Mouse (Mus musculus): ENCODE measurements around the gene Fbxw7.

The Fbxw7 gene

DNA sequence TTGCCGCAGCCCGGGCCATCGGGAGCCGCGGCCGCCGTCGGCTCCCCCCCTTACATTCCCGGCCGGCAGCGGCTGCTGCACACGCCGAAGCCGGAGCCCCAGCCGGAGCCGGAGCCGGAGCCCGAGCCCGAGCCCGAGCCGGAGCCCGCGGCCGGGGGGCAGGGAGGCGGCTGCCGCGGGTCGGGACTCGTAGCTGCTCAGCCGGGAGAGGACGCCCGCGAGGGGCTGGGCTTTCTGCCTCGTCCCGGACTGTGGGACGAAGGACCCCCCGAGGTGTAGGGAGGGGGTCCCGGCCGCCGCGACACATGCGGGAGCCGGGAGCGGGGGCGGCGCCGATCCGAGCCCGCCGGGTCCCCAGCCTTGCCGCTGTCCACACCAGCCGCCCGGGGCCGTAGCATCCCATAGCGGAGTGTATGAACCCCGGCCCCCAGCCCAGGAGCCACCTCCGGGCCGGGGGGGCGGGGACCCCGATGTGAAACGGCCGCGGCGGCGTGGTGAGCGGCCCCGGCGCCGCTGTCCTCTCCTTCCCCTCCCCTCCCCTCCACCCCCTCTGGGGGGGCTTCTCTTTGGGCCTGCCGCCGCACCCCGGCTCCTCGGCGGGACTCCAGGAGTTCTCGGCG lies at the start of gene Fbxw7:
Fbxw7 (plus strand) TSS at position 507 of the 620 bp plus-strand sequence.
- in situ Hi-C loops (cut with MboI; ENCODE audit: low sequenced_read_pairs): no loop called here

DNA sequence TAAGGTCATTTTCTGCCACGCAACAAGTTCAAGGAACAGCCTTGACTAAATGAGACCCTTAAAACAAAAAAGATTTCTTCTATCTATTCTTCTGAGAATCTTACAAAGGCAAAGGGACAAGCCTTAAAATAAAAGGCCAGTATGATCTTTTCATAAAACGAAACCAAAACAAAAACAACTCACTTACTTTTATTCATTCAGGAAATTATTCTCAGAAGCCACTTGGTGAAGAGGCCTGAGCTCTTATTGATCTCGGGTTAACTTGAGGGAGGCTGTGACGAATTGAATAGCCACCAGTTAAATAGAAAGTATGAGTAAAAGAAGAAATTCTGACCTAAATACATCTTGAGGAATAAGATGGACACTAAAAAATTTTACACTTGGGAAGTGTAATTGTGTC lies 46.1 kb upstream of the Fbxw7 start:
- in situ Hi-C loops (cut with MboI; ENCODE audit: low sequenced_read_pairs): no loop called here

DNA sequence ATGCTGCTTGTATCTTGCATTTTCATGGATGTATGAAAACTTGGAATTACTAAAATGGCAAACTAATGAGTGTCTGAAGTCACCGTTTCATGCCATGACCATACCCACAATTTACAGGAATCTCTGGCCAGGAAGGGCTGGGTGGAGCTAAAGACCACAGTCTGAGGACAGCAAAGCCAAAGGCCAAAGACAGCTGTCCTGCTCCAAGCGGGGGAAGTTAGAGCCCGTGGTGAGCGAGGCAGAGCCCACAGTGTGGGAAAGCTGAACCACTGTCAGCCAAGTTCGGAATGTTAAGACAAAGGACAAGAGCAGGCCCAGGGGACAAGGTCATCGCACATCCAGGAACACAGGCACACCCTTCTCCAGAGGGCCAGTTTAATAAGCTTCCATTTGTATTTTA lies 45.7 kb upstream of the Fbxw7 start:
- in situ Hi-C loops (cut with MboI; ENCODE audit: low sequenced_read_pairs): no loop called here

DNA sequence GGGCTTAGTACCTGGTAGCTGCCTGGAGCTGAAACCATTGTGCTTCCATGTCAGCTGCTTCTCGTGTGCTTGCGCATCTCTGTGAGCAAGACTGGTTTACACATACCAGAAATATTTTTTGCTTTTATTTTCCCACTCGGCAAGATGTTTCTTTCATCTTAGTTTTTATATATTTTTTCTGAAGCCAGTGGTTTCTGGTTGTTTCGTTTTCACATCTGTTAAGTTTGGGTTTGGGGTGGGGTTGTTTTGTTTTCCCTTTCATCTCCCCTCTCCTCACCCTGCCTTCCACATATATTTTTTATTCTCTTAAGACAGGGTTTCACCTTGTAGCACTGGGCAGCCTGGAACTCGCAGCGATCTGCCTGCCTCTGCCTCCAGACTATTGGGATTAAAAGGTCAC lies 44.5 kb upstream of the Fbxw7 start:
- in situ Hi-C loops (cut with MboI; ENCODE audit: low sequenced_read_pairs): no loop called here

DNA sequence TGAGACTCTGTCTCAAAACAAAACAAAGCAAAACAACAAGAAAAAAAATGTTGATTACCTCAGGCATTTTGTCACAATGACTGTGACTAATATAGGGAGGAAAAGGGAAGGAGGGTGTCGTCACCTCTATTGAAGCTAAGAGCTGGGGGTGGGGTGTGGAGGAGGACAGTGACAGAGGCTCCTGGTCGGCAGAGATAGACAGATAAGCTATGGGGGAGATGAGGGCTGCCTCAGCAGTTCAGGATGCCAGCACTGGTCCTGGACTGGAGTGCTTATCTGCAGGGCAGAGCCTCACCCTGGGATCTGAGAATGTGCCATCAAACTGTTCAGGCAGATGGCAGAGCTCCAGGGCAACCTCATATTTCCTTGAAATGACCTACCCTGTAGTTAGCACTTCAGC lies 43.1 kb upstream of the Fbxw7 start:
- in situ Hi-C loops (cut with MboI; ENCODE audit: low sequenced_read_pairs): no loop called here

DNA sequence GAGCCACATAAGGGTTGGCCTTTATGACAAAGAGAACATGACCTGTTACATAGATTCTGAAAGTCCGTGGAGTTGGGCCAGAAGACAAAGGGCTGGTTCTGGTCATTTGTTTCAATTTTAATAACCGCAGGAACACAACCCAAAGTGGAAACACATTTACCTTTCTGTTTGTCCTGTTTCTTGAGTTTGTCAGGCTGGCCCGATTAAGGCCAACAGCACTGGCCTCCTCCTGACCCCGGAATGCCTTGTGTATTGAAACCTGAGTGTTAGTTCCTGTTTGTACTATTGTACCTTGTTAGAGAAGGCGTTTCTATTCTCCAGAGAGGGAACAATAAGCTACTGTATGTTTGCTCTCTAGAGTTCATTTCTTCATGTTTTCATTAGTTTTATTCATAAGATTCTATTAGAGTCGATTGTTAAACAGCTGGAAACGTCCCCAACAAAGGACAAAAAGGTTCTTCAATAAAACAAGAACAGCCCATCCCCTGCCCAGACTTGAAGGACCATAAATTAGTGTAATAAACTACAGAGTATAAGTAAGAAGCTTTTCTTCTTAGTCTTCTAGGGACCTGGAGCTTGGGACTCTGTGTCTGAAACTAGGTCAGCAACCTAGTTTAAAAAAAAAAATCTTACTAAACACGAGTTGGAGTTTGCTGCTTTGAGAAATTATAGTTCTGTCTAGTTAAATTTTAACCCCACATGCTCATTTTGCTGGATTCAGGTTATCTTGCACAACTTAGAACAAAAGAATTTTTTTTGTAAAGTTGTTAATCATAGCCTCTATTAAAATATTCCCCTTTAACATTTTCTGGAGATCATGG lies 40.6 kb upstream of the Fbxw7 start:
- in situ Hi-C loops (cut with MboI; ENCODE audit: low sequenced_read_pairs): no loop called here

DNA sequence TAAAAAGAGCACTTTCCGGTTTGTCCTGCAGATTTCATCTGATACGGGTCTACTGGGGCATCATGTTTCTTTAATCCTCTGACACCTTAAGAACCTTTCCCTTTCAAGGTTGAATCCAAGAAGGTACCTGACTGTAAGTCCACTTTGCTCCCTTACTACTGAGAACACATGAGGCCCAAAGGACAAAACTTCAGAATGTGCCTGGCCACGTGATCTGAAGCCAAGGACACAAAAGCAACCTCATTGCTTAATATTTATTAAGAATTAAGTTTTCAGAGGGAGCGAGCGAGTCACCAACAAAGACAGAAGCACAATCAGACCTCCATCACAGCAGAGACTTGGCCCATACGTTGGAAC lies 40.0 kb upstream of the Fbxw7 start:
- in situ Hi-C loops (cut with MboI; ENCODE audit: low sequenced_read_pairs): no loop called here

DNA sequence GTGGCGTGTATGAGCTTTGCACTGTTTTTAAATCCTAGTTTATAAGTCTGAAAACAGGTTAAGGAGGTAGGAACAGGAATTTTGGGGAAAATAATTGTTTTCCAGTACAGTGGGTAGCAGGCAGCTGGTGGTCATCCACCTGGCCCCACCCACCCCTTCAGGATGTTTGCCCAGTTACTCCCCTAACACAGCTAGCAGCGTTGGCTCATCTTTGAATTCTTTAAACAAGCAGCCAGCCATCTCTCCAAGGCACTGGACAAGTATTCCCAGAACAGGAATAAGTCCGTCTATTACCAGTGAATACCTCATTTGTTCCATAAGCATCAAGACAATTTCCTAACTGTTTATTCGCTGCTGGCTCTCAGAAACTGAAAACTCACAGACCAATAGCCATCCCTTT lies 39.5 kb upstream of the Fbxw7 start:
- in situ Hi-C loops (cut with MboI; ENCODE audit: low sequenced_read_pairs): no loop called here

DNA sequence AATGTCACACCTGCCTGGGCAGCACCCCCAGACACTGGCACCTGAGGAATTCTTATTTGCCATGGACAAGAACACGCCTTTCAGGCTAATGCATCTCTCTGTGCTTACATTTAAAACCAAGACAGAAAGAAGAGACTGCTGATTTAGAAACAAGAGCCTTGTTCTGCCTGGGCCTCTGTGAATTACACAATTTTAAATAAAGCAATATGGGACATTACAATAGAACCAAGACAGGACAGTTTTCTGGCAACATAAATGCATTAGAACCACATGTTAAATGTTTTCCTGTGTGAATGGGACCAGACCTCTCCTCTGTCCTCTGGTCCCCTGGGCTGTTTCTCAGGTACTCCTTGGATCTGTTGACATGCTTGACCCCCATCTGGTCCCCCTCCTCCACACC lies 39.0 kb upstream of the Fbxw7 start:
- in situ Hi-C loops (cut with MboI; ENCODE audit: low sequenced_read_pairs): no loop called here

DNA sequence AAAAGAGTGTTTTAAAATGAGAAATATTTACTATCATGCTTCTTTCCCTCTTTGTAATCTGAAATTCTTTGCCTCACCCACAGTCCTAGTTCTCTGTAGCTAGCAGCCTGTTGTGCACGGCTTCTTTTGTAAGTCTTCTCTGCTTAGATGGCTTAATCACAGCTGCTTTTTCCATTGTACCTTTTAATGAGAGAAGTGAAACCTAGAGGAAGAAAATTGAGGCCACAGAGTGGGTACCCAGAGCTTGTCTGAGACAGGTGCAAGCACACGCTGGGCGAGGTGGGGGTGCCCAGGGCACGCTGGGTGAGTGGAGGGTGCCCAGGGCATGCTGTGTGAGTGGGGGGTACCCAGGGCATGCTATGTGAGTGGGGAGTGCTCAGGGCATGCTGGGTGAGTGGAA lies 27.2 kb upstream of the Fbxw7 start:
- in situ Hi-C loops (cut with MboI; ENCODE audit: low sequenced_read_pairs): no loop called here

DNA sequence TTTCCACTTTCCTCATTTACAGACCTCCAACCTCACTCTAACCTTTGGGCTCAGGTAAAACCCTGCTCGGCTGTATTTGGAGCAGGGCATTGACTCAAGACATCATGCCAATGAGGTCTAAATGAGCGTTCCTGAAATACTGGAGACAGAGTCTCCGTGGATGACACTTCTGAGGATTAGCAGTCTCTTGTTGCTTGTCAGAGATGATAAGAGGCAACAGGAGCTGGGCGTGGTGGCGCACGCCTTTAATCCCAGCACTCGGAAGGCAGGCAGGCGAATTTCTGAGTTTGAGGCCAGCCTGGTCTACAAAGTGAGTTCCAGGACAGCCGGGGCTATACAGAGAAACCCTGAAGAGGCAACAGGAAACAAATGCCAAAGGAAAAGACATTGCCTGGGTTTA lies 11.0 kb upstream of the Fbxw7 start:
- in situ Hi-C loops (cut with MboI; ENCODE audit: low sequenced_read_pairs): no loop called here

DNA sequence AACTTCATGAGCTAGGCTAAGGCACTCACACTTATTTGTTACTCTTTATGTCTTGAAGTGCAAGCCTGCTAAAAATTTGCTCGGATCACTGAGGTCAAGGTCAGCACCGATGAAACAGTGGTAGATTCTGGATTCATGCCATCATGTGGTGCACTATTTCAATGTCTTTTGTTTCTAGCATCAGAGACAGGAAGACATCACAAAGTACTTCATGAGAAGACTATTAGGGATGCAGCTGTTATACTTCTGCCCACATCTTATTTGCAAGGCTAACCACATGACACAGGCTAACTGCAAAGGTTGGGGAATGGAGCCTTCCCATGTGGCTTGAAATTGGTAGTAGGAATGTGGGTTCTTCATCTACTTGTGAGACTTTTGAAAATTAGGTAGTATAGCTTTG lies 8.9 kb upstream of the Fbxw7 start:
- in situ Hi-C loops (cut with MboI; ENCODE audit: low sequenced_read_pairs): no loop called here

DNA sequence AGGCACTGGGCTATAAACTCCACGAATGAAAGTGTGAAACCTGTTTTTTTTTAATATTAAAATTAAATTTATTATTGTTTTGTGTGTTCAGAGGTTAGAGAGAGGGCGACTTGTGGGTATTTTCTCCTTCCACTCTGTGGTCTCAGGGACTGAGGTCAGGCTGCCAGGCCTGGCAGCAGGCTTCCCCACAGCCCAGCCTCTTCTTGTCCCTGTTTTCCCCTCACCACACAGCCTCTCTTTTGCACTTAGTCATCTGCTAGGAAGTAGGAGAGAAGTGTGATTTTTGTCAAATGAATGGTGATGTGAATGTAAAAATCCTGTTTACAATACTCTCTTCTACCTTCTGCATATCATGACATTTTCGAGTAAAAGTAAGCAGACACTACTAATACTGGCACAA lies 7.2 kb upstream of the Fbxw7 start:
- in situ Hi-C loops (cut with MboI; ENCODE audit: low sequenced_read_pairs): no loop called here

DNA sequence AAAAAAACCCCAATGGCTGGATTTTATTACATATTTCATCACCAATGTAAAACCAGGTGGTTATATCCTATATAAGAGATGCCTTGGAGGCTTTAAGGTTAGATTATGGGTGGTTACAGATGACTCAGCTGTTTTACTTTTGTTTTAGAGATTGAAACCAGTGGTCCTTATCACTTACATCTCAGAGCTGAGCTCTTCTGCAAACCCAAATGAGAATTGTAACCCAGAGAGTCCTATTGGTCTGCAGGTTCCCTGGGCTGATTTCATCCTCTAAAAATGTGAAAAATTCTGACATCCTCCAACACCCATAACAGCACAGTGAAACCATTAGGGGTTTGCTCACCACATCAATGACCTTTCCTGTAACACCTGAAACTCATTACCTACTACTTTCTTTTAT lies 6.2 kb upstream of the Fbxw7 start:
- in situ Hi-C loops (cut with MboI; ENCODE audit: low sequenced_read_pairs): no loop called here

DNA sequence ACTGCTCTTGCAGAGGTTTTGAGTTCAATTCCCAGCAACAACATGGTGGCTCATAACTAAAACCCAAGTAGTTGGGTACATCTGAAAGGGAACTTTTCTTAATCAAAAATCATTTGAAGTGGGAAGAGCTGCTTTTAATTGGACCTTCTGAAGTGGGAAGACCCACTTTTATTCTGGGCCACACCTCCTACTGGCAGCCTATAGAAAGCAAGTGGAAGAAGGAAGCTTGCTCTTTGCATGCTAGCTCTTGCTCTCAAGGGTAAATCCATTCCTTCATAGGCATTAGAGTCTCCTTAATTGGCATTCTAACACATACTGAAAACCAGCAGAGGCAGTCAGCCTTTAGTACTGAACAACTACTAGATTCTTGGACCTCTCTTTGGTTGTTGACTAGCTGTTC lies 4.3 kb upstream of the Fbxw7 start:
- in situ Hi-C loops (cut with MboI; ENCODE audit: low sequenced_read_pairs): no loop called here

DNA sequence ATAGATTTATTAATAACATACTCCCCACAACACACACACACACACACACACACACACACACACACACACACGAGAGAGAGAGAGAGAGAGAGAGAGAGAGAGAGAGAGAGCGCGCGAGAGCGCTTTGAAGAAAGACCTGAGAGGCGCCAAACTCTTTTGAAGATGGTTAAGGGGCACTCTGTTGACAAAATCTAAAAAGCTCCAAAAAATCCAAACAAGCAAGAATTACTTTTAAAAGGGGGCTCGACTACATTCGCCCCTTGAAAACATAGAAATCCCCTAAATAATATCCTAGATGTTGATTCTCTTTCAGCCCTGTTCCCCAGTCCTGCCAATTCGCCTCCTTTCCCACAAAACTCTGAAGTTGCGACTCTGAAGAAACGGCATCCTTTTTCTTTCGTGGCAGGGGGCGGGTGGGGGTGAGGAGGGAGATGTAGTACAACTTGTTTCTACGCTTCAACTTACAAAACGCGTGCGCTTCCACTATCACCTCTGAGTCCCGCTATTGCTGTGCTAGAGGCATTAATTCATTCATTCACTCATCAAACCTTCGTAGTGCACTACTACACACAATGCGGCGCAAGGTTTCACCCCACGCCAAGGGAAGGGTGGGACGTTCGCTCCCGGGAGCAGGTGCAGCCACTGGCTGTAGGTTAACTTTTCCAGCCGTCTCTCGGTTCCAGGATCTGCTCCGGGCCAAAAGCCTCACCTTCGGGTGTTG lies 1.5 kb upstream of the Fbxw7 start:
- in situ Hi-C loops (cut with MboI; ENCODE audit: low sequenced_read_pairs): no loop called here

DNA sequence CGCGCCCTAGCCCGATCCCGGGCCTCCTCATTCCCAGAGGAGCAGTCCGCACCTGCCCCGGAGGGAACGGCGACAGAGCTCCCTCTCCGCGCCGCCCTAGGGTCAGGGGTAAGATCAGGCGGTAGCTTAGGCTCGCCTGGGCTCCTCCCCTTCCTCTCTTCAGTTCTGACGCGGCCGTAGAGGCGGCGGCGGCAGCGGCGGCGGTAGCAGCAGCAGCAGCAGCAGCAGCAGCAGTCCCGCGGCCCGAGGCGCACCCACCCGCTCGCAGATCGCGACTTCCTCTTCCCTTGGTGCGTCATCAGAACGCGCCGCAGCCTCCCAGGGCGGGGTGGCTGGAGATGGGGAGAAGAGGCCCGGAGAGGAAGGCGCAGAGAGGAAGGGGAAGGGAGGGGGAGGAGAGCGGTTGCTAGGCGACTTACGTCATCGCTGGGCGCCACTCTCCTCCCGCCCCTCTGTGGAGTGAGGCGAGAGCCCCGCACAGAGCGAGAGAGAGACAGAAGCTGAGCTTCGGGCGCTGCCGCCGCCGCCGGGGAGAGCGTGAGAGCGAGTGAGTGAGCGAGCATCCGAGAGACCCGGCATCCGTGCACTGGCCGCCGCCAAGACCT lies 809 bp upstream of the Fbxw7 start:
- in situ Hi-C loops (cut with MboI; ENCODE audit: low sequenced_read_pairs): no loop called here

DNA sequence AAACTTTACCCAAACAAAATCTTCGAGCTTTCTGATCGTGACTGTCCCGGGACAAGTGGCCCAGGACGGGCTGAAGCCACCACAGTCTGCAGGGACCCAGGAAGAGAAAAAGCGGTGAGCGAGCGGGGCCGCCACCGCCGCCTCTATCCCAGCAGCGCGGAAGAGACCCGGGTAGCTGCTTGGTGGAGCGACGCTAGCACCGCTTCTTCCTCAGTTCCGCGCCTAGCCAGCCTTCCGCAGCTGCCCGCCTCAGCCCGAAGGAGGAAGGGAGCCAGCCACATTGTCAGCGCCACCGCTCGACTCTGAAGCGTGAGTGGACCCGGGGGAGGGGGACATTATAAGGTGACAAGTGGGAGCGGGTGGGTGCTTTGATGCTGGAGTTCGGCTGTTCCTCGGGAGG lies 393 bp downstream of the Fbxw7 start:
- in situ Hi-C loops (cut with MboI; ENCODE audit: low sequenced_read_pairs): no loop called here

DNA sequence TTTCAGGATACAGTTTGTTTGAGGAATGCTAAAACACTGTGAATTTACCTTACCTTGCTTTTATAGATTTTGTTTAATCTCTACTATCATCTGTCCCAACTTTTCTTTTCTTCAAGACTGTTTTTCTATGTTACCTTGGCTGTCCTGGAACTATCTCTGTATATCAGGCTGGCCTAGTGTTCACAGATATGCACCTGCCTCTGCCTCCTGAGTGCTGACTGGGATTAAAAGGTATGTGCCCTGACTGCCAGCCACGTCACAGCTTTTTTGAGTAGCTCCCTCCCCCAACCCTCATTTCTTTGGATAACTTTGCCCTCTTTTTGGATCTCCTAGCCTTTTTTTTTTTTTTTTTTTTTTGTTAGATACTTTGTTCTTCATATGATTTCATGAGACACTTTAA lies 1.9 kb downstream of the Fbxw7 start:
- in situ Hi-C loops (cut with MboI; ENCODE audit: low sequenced_read_pairs): no loop called here

DNA sequence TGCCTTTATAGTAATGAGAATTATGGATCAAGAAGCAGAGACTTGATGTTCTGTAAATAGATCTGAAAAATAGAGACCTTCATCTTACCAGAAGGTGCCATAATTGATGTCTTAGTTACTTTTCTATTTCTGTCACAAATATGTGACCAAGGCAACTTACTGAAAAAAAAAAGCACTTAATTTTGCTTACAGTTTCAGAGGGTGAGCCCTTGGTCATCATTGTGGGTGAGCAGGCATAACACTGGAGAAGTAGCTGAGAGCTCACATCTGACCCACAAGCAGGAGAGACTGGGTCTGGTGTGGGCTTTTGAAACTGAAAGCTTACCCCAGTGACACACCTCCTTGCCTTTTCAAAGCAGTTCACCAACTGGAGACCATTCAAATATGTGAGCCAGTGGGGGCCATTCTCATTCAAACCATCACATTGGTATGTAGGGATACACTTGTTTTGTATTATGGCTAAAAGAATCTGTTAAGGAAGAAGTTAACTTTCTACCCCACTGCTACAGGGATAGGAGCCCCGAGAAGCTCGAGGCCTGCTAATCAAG lies 5.7 kb downstream of the Fbxw7 start:
- in situ Hi-C loops (cut with MboI; ENCODE audit: low sequenced_read_pairs): no loop called here

DNA sequence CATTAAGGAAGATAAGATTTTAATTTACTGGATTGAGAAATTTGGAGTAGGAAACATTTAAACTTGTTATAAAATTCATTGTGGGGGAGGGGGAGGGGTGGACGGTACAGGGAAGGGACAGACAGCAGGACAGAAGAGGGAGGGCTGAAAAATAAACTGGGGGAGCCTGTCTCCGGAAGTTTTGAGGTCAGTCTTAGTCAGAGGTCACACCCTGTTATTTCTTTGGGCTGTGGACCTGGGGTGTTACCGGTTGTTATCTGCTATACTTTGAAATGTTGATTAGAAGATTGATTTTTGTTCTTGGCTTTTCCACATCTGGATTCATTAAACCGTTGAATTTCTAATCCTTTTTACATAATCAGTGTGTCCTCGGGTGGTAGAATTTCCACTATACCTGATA lies 10.9 kb downstream of the Fbxw7 start:
- in situ Hi-C loops (cut with MboI; ENCODE audit: low sequenced_read_pairs): no loop called here

DNA sequence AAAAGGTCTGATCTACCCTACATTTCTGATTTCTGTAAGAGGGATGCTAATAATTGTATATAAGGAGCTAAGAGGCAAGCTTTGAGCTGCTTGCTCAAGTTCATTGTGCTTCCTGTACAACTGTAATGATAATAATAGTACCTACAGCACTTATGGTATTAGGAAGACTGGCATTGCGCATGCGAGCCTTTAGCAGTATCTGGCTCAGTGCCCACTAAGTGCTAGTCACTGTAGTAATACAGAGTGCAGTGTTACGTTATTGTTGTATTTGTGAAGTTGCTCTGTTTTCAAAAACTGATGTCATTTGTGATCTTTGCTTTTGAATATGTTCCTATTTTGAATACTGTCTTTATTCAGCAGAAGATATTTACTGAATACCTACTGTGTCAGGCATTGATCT lies 11.3 kb downstream of the Fbxw7 start:
- in situ Hi-C loops (cut with MboI; ENCODE audit: low sequenced_read_pairs): no loop called here

All from CH12F3 (cell line).